Mouse (Mus musculus) liver, adult 2 months (tissue): ENCODE results near the gene Scarb1.

ENCODE experiments used
- CTCF ChIP-seq: fragments of 200-500 bp; IDR thresholded peaks from 2 replicates; pipeline ENCODE4 v1.5.1; 2011; ENCODE audit warnings: low read depth, low read length, control low read depth
- POLR2A ChIP-seq: fragments of 200-500 bp; IDR thresholded peaks from 2 replicates; pipeline ENCODE4 v1.6.1; 2011; ENCODE audit warnings: low read length, control low read depth; ENCODE audit not compliant: insufficient read depth; ENCODE audit errors: extremely low read depth

GRCm38 (mm10) chr5:125277313-125277712 lies 63.6 kb downstream of the Scarb1 start:
- no peak for TF ChIP-seq POLR2A
- no peak for TF ChIP-seq CTCF
